Comparison of ENCODE assay signal across 19 mouse cellular contexts in the genomic region with DNA sequence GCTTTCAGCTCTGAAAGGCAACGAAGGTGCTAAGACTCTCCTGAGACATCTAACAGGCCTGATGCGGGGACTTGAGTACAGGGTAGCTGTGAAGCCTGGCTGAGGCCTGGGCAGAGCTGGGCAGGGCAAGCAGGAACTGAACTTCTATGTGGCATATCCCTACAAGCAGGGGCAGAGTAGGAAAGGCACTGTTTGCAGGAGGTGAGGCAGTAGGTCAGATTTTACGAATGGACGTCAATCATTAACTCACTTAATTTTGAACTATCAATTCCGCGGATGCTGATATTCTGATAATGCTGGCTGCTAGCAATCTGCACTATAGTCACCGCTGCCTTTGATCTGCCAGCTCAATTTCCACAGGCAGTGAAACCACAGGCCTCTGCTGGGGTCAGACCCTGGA.
DNase-seq lines count a peak whose midpoint lies in the region; ATAC-seq lines count a peak whose summit lies in the region.
"Had no signal": no experiment of that assay in that cellular context is flagged by ENCODE, and none has a peak within 500 bp of the region (broad histone marks: within the 10 kb centered on the region; RNA-seq: fewer than 3 reads in every experiment).

No protein-coding gene starts in this region.

- no peaks in the 10 kb centered on the region for H3K9me3 ChIP-seq in intestine, embryonic 15.5 days
- no peaks in the 10 kb centered on the region for H3K9me3 ChIP-seq in kidney, embryonic 16.5 days (ENCODE audit: low read length)
- no peaks in the 10 kb centered on the region for H3K9me3 ChIP-seq in limb, embryonic 12.5 days
- H3K9me3 ChIP-seq: embryonic facial prominence, embryonic 13.5 days; limb, embryonic 13.5 days; liver, embryonic 15.5 days; midbrain, embryonic 12.5 days had no signal

- H3K9ac ChIP-seq in intestine, embryonic 15.5 days: no peak overlapping the region
- H3K9ac ChIP-seq in kidney, embryonic 16.5 days (replicated peaks; ENCODE audit: low read length): no peak overlapping the region
- no peak overlapping the region for H3K9ac ChIP-seq in limb, embryonic 12.5 days (replicated peaks)
- H3K9ac ChIP-seq: embryonic facial prominence, embryonic 13.5 days; limb, embryonic 13.5 days; liver, embryonic 15.5 days; midbrain, embryonic 12.5 days had no signal

- H3K27me3 ChIP-seq in intestine, embryonic 15.5 days (replicated peaks): no peaks in the 10 kb centered on the region
- H3K27me3 ChIP-seq in kidney, embryonic 16.5 days (ENCODE audit: insufficient read depth, low read length): no peaks in the 10 kb centered on the region
- H3K27me3 ChIP-seq in limb, embryonic 12.5 days: peaks cover 26% of the 10 kb centered on the region
- H3K27me3 ChIP-seq: embryonic facial prominence, embryonic 13.5 days; liver, embryonic 15.5 days; midbrain, embryonic 12.5 days had no signal

- H3K27ac ChIP-seq in intestine, embryonic 15.5 days: no peak overlapping the region
- H3K27ac ChIP-seq in kidney, embryonic 16.5 days (ENCODE audit: low read length): peak overlapping the region; percentile 91
- 0 out of 2 replicates have a peak overlapping the region, but pooled peaks have one; percentile 23 for H3K27ac ChIP-seq in limb, embryonic 12.5 days
- H3K27ac ChIP-seq: embryonic facial prominence, embryonic 13.5 days; left cerebral cortex, adult 2 months; limb, embryonic 13.5 days; liver, embryonic 15.5 days; midbrain, embryonic 12.5 days had no signal

- peak; percentile 35 for DNase-seq in kidney, adult 11 months
- no peak for DNase-seq in layer of hippocampus, adult 9-10 months (ENCODE audit: low spot score)
- no peak for DNase-seq in adrenal gland, adult (ENCODE audit: inconsistent age in 2 of 2, low spot score in 1 of 2)
- no peak for DNase-seq in heart, adult 18-20 months
- DNase-seq: adrenal gland, adult 2 months; cerebellum, adult 9-10 months; gastrocnemius, postnatal 10 days; retina, postnatal 1 day; thymus, adult 18-20 months had no signal

- H3K4me3 ChIP-seq in intestine, embryonic 15.5 days (replicated peaks): no peak overlapping the region
- H3K4me3 ChIP-seq in kidney, embryonic 16.5 days (ENCODE audit: low read length): no peak overlapping the region
- H3K4me3 ChIP-seq in limb, embryonic 12.5 days (replicated peaks): no peak overlapping the region
- H3K4me3 ChIP-seq: embryonic facial prominence, embryonic 13.5 days; left cerebral cortex, adult 2 months; limb, embryonic 13.5 days; liver, embryonic 15.5 days; midbrain, embryonic 12.5 days had no signal

- WGBS in intestine, embryonic 15.5 days: 63% methylated on average over 7 of the region's 7 CpGs
- 64% methylated on average over 7 of the region's 7 CpGs for WGBS in kidney, embryonic 16.5 days
- 58% methylated on average over 7 of the region's 7 CpGs for WGBS in limb, embryonic 12.5 days

- peak; percentile 84 for ATAC-seq in intestine, embryonic 15.5 days
- peak; percentile 52; the same call in 1 of the 2 replicates for ATAC-seq in kidney, embryonic 16.5 days (ENCODE audit: low FRiP score, low TSS enrichment)
- ATAC-seq in limb, embryonic 12.5 days (ENCODE audit: insufficient number of reproducible peaks, insufficient read depth, low FRiP score, low TSS enrichment, low read depth): no peak
- ATAC-seq: forebrain, embryonic 14.5 days; hindbrain, embryonic 16.5 days had no signal

- no peaks in the 10 kb centered on the region for H3K36me3 ChIP-seq in intestine, embryonic 15.5 days
- H3K36me3 ChIP-seq in kidney, embryonic 16.5 days (ENCODE audit: insufficient read depth, low read length): no peaks in the 10 kb centered on the region
- H3K36me3 ChIP-seq in limb, embryonic 12.5 days: no peaks in the 10 kb centered on the region
- H3K36me3 ChIP-seq: embryonic facial prominence, embryonic 13.5 days; limb, embryonic 13.5 days; liver, embryonic 15.5 days; midbrain, embryonic 12.5 days had no signal

- H3K4me2 ChIP-seq in intestine, embryonic 15.5 days (replicated peaks): no peak overlapping the region
- no peak overlapping the region for H3K4me2 ChIP-seq in kidney, embryonic 16.5 days (replicated peaks; ENCODE audit: low read depth, low read length)
- H3K4me2 ChIP-seq in limb, embryonic 12.5 days: no peak overlapping the region
- H3K4me2 ChIP-seq: embryonic facial prominence, embryonic 13.5 days; limb, embryonic 13.5 days; liver, embryonic 15.5 days; midbrain, embryonic 12.5 days had no signal

- no peaks in the 10 kb centered on the region for H3K4me1 ChIP-seq in intestine, embryonic 15.5 days (replicated peaks)
- H3K4me1 ChIP-seq in kidney, embryonic 16.5 days (ENCODE audit: insufficient read depth, low read length): peaks cover 42% of the 10 kb centered on the region
- peaks cover 45% of the 10 kb centered on the region for H3K4me1 ChIP-seq in limb, embryonic 12.5 days (replicated peaks)
- H3K4me1 ChIP-seq: liver, embryonic 15.5 days; midbrain, embryonic 12.5 days had no signal
